Mouse (Mus musculus): ENCODE results near the gene Brap. TPM values are rescaled to one million over a fixed set of nuclear protein-coding genes. Genes with fewer than 3 reads are reported as not detected.
A peak's percentile ranks its signal among the peaks of the same experiment; 100 is the strongest.

The Brap gene
- polyA plus RNA-seq, 1 experiment from 2014 or later = 39.2 TPM

DNA sequence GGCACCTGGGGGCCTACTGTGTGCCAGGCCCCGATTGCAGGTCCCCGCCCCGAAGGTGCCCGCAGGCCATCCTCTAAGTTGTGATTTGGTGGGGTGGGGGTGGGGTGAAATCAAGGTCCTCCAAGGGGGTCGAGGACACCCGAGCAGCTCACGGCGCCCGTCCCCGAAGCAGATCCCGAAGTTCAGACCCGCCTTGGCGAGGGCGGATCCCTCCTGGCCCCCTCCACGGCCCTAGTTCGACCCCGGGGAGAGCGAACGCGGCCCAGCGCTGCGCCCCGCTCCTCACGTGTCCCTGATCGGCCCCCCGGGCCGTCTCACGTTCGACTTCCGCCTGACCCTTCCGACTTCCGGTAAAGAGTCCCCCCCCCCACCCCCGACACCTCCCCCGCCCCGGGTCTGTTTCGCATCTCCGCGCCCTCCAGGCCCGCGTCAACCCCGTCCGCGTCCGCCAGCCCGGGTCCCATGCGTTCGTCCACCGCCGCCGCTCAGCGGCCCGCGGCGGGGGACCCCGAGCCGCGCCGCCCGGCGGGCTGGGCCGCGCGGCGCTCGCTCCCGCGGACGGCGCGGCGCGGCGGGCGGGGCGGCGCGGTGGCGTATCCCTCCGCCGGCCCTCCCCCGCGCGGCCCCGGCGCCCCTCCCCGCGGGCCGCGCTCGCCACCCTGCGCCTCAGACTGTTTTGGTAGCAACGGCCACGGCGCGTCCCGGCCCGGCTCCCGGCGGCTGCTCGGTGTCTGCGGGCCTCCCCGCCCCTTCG is 51.0 kb downstream of the Brap start, which contains the start of gene Atxn2:
Gene Atxn2 (plus strand): TSS at position 164 of the 754 bp plus-strand sequence.
- Histone ChIP-seq H3K4me2 (ENCODE audit: low read length) (peak within 1 kb of the TSS; percentile 83), H3K27ac (peak within 1 kb of the TSS; percentile 98), H3K4me3 (replicated peaks; ENCODE audit: low read depth, low read length) (peak within 1 kb of the TSS; percentile 99), H3K27me3 (ENCODE audit: insufficient read depth, low read length) (no peaks in the 10 kb centered on the region), H3K9me3 (replicated peaks; ENCODE audit: low read length) (no peaks in the 10 kb centered on the region), H3K9ac (ENCODE audit: low read depth, low read length) (peak within 1 kb of the TSS; percentile 99), H3K4me1 (replicated peaks; ENCODE audit: insufficient read depth, low read length) (peaks cover 13% of the 10 kb centered on the region), H3K36me3 (ENCODE audit: insufficient read depth, low read length) (no peaks in the 10 kb centered on the region)
- ATAC-seq (replicated peaks; ENCODE audit: low FRiP score, low read depth) (peak; percentile 87), DNase-seq (ENCODE audit: low spot score) (peak; percentile 81)
- 2% methylated on average over 60 of the region's 103 CpGs for WGBS
- TF ChIP-seq CTCF (IDR thresholded peaks at IDR 0.05; ENCODE audit: low read depth) = no peak

DNA sequence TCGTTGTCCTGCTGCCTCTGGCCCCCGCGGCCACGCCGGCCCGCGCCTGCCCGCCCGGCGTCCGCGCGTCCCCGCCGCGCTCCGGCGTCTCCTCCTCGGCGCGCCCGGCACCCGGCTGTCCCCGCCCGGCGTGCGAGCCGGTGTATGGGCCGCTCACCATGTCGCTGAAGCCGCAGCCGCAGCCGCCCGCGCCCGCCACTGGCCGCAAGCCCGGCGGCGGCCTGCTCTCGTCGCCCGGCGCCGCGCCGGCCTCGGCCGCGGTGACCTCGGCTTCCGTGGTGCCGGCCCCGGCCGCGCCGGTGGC is 51.5 kb downstream of the Brap start:
- ATAC-seq (replicated peaks; ENCODE audit: low FRiP score, low read depth) = no peak; the same call in 1 of the 2 replicates

DNA sequence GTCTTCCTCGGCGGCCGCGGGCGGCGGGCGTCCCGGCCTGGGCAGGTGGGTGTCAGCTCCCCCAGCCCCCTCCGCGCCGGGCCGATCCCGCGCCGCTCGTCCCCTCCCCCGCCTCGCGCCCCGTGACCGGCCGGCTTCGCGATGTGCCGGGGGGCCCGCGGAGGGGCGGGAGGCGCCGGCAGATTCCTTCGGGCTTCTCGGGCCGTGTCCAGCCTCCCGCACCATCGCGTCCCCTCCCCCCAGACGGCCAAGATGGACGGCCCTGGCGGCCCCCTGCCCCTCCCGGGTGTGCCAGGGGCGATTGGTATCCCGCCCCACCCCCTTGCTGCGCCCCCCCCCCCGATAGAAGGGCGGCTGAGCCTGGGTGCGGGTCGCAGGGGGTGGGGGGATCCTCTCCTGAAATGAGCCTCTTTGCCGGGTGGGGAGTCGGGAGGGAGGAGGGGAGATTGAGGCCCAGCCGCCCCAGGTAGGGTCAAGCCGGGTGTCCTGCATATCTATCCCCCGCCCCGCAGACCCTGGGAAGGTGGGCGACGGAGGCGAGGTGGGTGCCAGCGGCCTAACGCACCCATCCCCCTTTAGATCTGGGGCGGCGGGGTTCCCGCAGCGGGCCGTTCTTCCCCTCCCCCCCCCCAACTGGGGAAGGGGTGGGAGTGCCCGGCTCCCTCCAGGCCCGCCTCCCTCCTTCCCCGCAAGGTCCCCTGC is 52.0 kb downstream of the Brap start:
- H3K27me3 ChIP-seq (ENCODE audit: insufficient read depth, low read length) = no peaks in the 10 kb centered on the region
- 0% methylated on average over 27 of the region's 66 CpGs for WGBS
- H3K9ac ChIP-seq (ENCODE audit: low read depth, low read length) = peak overlapping the region; percentile 99
- H3K4me1 ChIP-seq (replicated peaks; ENCODE audit: insufficient read depth, low read length) = peaks cover 18% of the 10 kb centered on the region
- no peaks in the 10 kb centered on the region for H3K9me3 ChIP-seq (replicated peaks; ENCODE audit: low read length)
- H3K27ac ChIP-seq = peak overlapping the region; percentile 98
- DNase-seq (ENCODE audit: low spot score) (peak; percentile 65), ATAC-seq (replicated peaks; ENCODE audit: low FRiP score, low read depth) (peak; percentile 34)
- no peaks in the 10 kb centered on the region for H3K36me3 ChIP-seq (ENCODE audit: insufficient read depth, low read length)
- no peak for TF ChIP-seq CTCF (IDR thresholded peaks at IDR 0.05; ENCODE audit: low read depth)
- H3K4me3 ChIP-seq (replicated peaks; ENCODE audit: low read depth, low read length) = peak overlapping the region; percentile 99
- H3K4me2 ChIP-seq (ENCODE audit: low read length) = peak overlapping the region; percentile 69

More for the DNA sequence above, 51.5 kb downstream of the Brap start:
- DNase-seq (ENCODE audit: low spot score) = no peak
- H3K4me1 ChIP-seq (replicated peaks; ENCODE audit: insufficient read depth, low read length) = peaks cover 18% of the 10 kb centered on the region
- peak overlapping the region; percentile 99 for H3K4me3 ChIP-seq (replicated peaks; ENCODE audit: low read depth, low read length)
- 0% methylated on average over 55 of the region's 57 CpGs for WGBS
- H3K9ac ChIP-seq (ENCODE audit: low read depth, low read length) = peak overlapping the region; percentile 99
- no peaks in the 10 kb centered on the region for H3K9me3 ChIP-seq (replicated peaks; ENCODE audit: low read length)
- H3K27me3 ChIP-seq (ENCODE audit: insufficient read depth, low read length) = no peaks in the 10 kb centered on the region
- H3K36me3 ChIP-seq (ENCODE audit: insufficient read depth, low read length) = no peaks in the 10 kb centered on the region
- no peak for TF ChIP-seq CTCF (IDR thresholded peaks at IDR 0.05; ENCODE audit: low read depth)
- peak overlapping the region; percentile 98 for H3K27ac ChIP-seq
- H3K4me2 ChIP-seq (ENCODE audit: low read length) = peak overlapping the region; percentile 69

DNA sequence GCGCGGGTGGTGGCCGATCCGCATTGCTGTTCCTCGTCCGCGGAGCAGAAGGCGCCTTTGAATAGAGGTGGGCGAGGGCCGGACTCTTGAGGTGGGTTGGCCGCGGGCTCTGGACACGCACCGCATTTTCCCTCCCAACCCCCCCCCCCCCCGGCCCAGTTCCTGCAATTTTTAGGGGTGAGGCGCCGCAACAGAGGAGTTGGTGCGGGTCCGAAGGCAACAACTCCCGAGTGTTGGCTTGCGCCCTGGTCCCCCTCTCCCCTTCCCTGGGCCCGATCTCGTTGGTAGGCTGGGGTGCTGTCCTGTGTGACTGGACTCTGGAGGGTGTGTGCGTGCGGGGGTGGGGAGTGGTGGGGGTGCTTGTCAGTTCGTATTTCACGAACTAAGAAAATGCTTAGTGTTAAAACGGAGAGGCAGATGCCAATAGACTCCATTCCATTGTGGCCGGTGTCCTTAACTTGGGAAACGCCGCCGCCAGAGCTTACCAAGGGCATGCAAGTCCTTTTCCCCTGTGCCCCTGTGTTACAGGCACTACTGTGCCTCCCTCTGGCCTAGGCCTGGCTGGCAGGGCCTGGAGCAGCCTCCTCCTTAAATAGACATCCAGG is 52.7 kb downstream of the Brap start:
- DNase-seq (ENCODE audit: low spot score) = peak; percentile 85
- H3K9ac ChIP-seq (ENCODE audit: low read depth, low read length) = peak overlapping the region; percentile 99
- no peaks in the 10 kb centered on the region for H3K27me3 ChIP-seq (ENCODE audit: insufficient read depth, low read length)
- no peaks in the 10 kb centered on the region for H3K36me3 ChIP-seq (ENCODE audit: insufficient read depth, low read length)
- WGBS = under 1% methylated on average over 31 of the region's 32 CpGs
- ATAC-seq (replicated peaks; ENCODE audit: low FRiP score, low read depth) = peak; percentile 51
- no peaks in the 10 kb centered on the region for H3K9me3 ChIP-seq (replicated peaks; ENCODE audit: low read length)
- H3K4me1 ChIP-seq (replicated peaks; ENCODE audit: insufficient read depth, low read length) = peaks cover 18% of the 10 kb centered on the region
- peak overlapping the region; percentile 98 for H3K27ac ChIP-seq
- peak overlapping the region; percentile 69 for H3K4me2 ChIP-seq (ENCODE audit: low read length)
- peak overlapping the region; percentile 99 for H3K4me3 ChIP-seq (replicated peaks; ENCODE audit: low read depth, low read length)
- TF ChIP-seq CTCF (IDR thresholded peaks at IDR 0.05; ENCODE audit: low read depth) = no peak; the same call in 1 of the 2 replicates

DNA sequence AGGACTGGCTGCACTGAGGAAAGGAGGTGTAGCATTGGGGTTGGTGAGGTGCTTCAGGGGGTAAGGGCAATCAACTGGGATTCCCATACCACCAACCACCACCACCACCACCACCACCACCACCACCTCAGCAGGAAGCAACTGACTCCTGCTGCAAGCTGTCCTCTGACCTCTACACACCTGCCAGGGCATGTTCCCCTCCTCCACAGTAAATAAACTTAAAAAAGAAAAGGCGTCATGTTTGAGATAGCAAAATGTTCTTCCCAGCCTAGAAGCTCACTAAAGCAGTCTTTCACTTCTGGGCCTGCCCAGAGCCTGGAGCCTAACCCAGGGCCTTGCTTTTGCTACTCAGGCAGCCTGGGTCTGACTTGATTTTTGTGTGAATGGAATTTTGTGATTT is 54.0 kb downstream of the Brap start:
- no peak for ATAC-seq (replicated peaks; ENCODE audit: low FRiP score, low read depth)

DNA sequence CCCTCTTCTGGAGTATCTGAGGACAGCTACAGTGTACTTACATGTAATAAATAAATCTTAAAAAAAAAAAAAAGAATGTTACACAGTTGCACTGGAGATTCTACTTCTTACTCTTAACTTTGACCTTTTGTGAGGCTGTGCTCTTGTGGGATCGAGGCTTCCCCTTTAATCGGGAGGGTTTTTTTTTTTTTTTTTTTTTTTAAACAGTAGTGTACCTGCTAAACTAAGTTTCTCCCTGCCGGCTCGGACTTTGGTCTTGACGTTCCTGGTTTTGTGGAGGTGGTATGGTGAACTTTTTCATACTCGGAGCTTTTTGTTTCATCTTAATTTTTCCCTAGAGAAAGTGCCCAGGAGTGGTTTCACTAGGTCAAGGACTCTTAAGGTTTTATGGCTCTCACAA is 54.6 kb downstream of the Brap start:
- Histone ChIP-seq H3K27me3 (ENCODE audit: insufficient read depth, low read length) (no peaks in the 10 kb centered on the region), H3K4me1 (replicated peaks; ENCODE audit: insufficient read depth, low read length) (peaks cover 18% of the 10 kb centered on the region), H3K4me3 (replicated peaks; ENCODE audit: low read depth, low read length) (no peak overlapping the region), H3K9me3 (replicated peaks; ENCODE audit: low read length) (no peaks in the 10 kb centered on the region), H3K36me3 (ENCODE audit: insufficient read depth, low read length) (no peaks in the 10 kb centered on the region), H3K27ac (no peak overlapping the region), H3K4me2 (ENCODE audit: low read length) (no peak overlapping the region), H3K9ac (ENCODE audit: low read depth, low read length) (no peak overlapping the region)
- 66% methylated on average over 6 of the region's 6 CpGs for WGBS
- ATAC-seq (replicated peaks; ENCODE audit: low FRiP score, low read depth) (no peak), DNase-seq (ENCODE audit: low spot score) (no peak)
- TF ChIP-seq CTCF (IDR thresholded peaks at IDR 0.05; ENCODE audit: low read depth) = no peak

More for the DNA sequence above, 54.0 kb downstream of the Brap start:
- WGBS = 56% methylated on average over 1 of the region's 1 CpGs
- Histone ChIP-seq H3K4me2 (ENCODE audit: low read length) (peak overlapping the region; percentile 69; the same call in 1 of the 2 replicates), H3K27ac (peak overlapping the region; percentile 8; the same call in 1 of the 2 replicates), H3K36me3 (ENCODE audit: insufficient read depth, low read length) (no peaks in the 10 kb centered on the region), H3K4me1 (replicated peaks; ENCODE audit: insufficient read depth, low read length) (peaks cover 18% of the 10 kb centered on the region), H3K9ac (ENCODE audit: low read depth, low read length) (no peak overlapping the region), H3K27me3 (ENCODE audit: insufficient read depth, low read length) (no peaks in the 10 kb centered on the region), H3K9me3 (replicated peaks; ENCODE audit: low read length) (no peaks in the 10 kb centered on the region), H3K4me3 (replicated peaks; ENCODE audit: low read depth, low read length) (no peak overlapping the region)
- no peak for TF ChIP-seq CTCF (IDR thresholded peaks at IDR 0.05; ENCODE audit: low read depth)
- DNase-seq (ENCODE audit: low spot score) = no peak

Measured in kidney, postnatal 0 days (tissue).